Mouse (Mus musculus) right cerebral cortex, postnatal 36 days (tissue): ENCODE measurements at regions not wholly inside any gene's neighbourhood (a gene's known extent, or its start where the extent isn't known, plus 50 kb on each side); places are given as distances from the start of the nearest gene placed in this dataset.

Experiments
- DNase-seq, 2 experiments: peaks; one replicate each; pipeline ENCODE4 v3.0.0; 2022; ENCODE audit warnings: low spot score in 2 of 2, mixed read lengths in 1 of 2

GRCm38 (mm10) chr10:83819266-83819949 is 96.7 kb downstream of the 1500009L16Rik start:
- DNase-seq: peak; percentile 59 to 71

GRCm38 (mm10) chr10:83819950-83820275 is 97.2 kb downstream of the 1500009L16Rik start:
- DNase-seq: no peak

- DNase-seq: no peak
These were observed 98.4 kb downstream of the 1500009L16Rik start for GRCm38 (mm10) chr10:83821089-83821488.

GRCm38 (mm10) chr10:83826105-83826504 is 103.4 kb downstream of the 1500009L16Rik start:
- DNase-seq: no peak

GRCm38 (mm10) chr10:83836351-83836750 is 113.7 kb downstream of the 1500009L16Rik start:
- peak in 1 of 2 experiments; percentile 6 for DNase-seq

- no peak for DNase-seq
These were observed 117.6 kb downstream of the 1500009L16Rik start for GRCm38 (mm10) chr10:83840226-83840625.

GRCm38 (mm10) chr10:83850881-83851280 is 128.2 kb downstream of the 1500009L16Rik start:
- DNase-seq: no peak

GRCm38 (mm10) chr10:83852194-83852593 is 129.5 kb downstream of the 1500009L16Rik start:
- DNase-seq: no peak

- no peak for DNase-seq
These were observed 130.1 kb downstream of the 1500009L16Rik start for GRCm38 (mm10) chr10:83852806-83853205.

GRCm38 (mm10) chr10:83857794-83858442 is 135.3 kb downstream of the 1500009L16Rik start:
- DNase-seq: no peak

GRCm38 (mm10) chr10:83858689-83859088 is 136.0 kb downstream of the 1500009L16Rik start:
- DNase-seq: no peak

GRCm38 (mm10) chr10:83859633-83860032 is 137.0 kb downstream of the 1500009L16Rik start:
- no peak for DNase-seq

GRCm38 (mm10) chr10:83861574-83862190 is 139.0 kb downstream of the 1500009L16Rik start:
- peak in 1 of 2 experiments; percentile 7 for DNase-seq

- DNase-seq: no peak
These were observed 141.9 kb downstream of the 1500009L16Rik start for GRCm38 (mm10) chr10:83864591-83864990.

GRCm38 (mm10) chr10:83865929-83866328 is 143.3 kb downstream of the 1500009L16Rik start:
- DNase-seq: no peak

GRCm38 (mm10) chr10:83871736-83872400 is 149.2 kb downstream of the 1500009L16Rik start:
- DNase-seq: no peak

GRCm38 (mm10) chr10:83878745-83879144 is 156.1 kb downstream of the 1500009L16Rik start:
- DNase-seq: no peak

GRCm38 (mm10) chr10:83882119-83882890 is 159.6 kb downstream of the 1500009L16Rik start:
- no peak for DNase-seq

- DNase-seq: no peak
These were observed 160.2 kb downstream of the 1500009L16Rik start for GRCm38 (mm10) chr10:83882891-83883185.

GRCm38 (mm10) chr10:83884553-83884952 is 161.9 kb downstream of the 1500009L16Rik start:
- no peak for DNase-seq

- DNase-seq: no peak
These were observed 165.9 kb downstream of the 1500009L16Rik start for GRCm38 (mm10) chr10:83888587-83888986.

GRCm38 (mm10) chr10:83895741-83896150 is 173.1 kb downstream of the 1500009L16Rik start:
- DNase-seq: no peak
